Mouse (Mus musculus) heart, adult 2 months (tissue): ENCODE measurements around the gene Daam2.

Source experiments
- CTCF ChIP-seq: fragments of 200-600 bp; IDR thresholded peaks from 2 replicates; pipeline ENCODE4 v1.8.1; 2022; ENCODE audit warnings: antibody characterized with exemption, mild to moderate bottlenecking, moderate library complexity
- EP300 ChIP-seq: fragments of 200-500 bp; IDR thresholded peaks from 2 replicates; pipeline ENCODE4 v1.6.1; 2011; ENCODE audit warnings: low read depth, low read length, control low read depth; ENCODE audit not compliant: insufficient read depth
- POLR2A ChIP-seq: fragments of 200-500 bp; IDR thresholded peaks from 2 replicates; pipeline ENCODE4 v1.6.1; 2011; ENCODE audit warnings: mild to moderate bottlenecking, low read depth, low read length, control low read depth; ENCODE audit not compliant: insufficient read depth

GRCm38 (mm10) chr17:49481876-49482275 lies 82.3 kb downstream of the Daam2 start:
- no peak for TF ChIP-seq POLR2A
- TF ChIP-seq CTCF, result no peak
- no peak for TF ChIP-seq EP300
